Mouse (Mus musculus): ENCODE measurements at regions not wholly inside any gene's neighbourhood (a gene's known extent, or its start where the extent isn't known, plus 50 kb on each side); places are given as distances from the start of the nearest gene placed in this dataset.

- 87% methylated on average over 10 of the region's 10 CpGs for WGBS
- no peaks in the 10 kb centered on the region for H3K36me3 ChIP-seq (ENCODE audit: control insufficient read depth, insufficient read depth, low read length)
- no peaks in the 10 kb centered on the region for H3K27me3 ChIP-seq (ENCODE audit: control insufficient read depth, insufficient read depth, low read length)
Measured at GRCm38 (mm10) chr13:31503191-31503590, 52.7 kb upstream of the Foxq1 start.

GRCm38 (mm10) chr13:31503832-31504231, 52.1 kb upstream of the Foxq1 start:
- Histone ChIP-seq H3K27me3 (ENCODE audit: control insufficient read depth, insufficient read depth, low read length) (no peaks in the 10 kb centered on the region), H3K9me3 (ENCODE audit: control insufficient read depth, low read length) (no peaks in the 10 kb centered on the region), H3K4me3 (ENCODE audit: low read length) (no peak overlapping the region), H3K36me3 (ENCODE audit: control insufficient read depth, insufficient read depth, low read length) (no peaks in the 10 kb centered on the region), H3K9ac (ENCODE audit: low read depth, low read length) (no peak overlapping the region), H3K4me2 (replicated peaks; ENCODE audit: low read depth, low read length) (no peak overlapping the region), H3K4me1 (ENCODE audit: control insufficient read depth, insufficient read depth, low read length) (no peaks in the 10 kb centered on the region), H3K27ac (ENCODE audit: low read depth, low read length) (no peak overlapping the region)
- ATAC-seq (ENCODE audit: low FRiP score, low TSS enrichment), result no peak
- WGBS, result 85% methylated on average over 11 of the region's 11 CpGs

More at GRCm38 (mm10) chr13:31503191-31503590, 52.7 kb upstream of the Foxq1 start:
- Histone ChIP-seq H3K4me1 (ENCODE audit: control insufficient read depth, insufficient read depth, low read length) (no peaks in the 10 kb centered on the region), H3K27ac (ENCODE audit: low read depth, low read length) (no peak overlapping the region), H3K4me2 (replicated peaks; ENCODE audit: low read depth, low read length) (no peak overlapping the region), H3K4me3 (ENCODE audit: low read length) (no peak overlapping the region), H3K9me3 (ENCODE audit: control insufficient read depth, low read length) (no peaks in the 10 kb centered on the region), H3K9ac (ENCODE audit: low read depth, low read length) (no peak overlapping the region)
- ATAC-seq (ENCODE audit: low FRiP score, low TSS enrichment), result no peak

- H3K9ac ChIP-seq (ENCODE audit: low read depth, low read length), result no peak overlapping the region
- no peaks in the 10 kb centered on the region for H3K36me3 ChIP-seq (ENCODE audit: control insufficient read depth, insufficient read depth, low read length)
- WGBS, result 90% methylated on average over 6 of the region's 7 CpGs
- H3K4me3 ChIP-seq (ENCODE audit: low read length), result no peak overlapping the region
- ATAC-seq (ENCODE audit: low FRiP score, low TSS enrichment), result no peak
- no peak overlapping the region for H3K27ac ChIP-seq (ENCODE audit: low read depth, low read length)
- H3K9me3 ChIP-seq (ENCODE audit: control insufficient read depth, low read length), result no peaks in the 10 kb centered on the region
- no peak overlapping the region for H3K4me2 ChIP-seq (replicated peaks; ENCODE audit: low read depth, low read length)
- no peaks in the 10 kb centered on the region for H3K4me1 ChIP-seq (ENCODE audit: control insufficient read depth, insufficient read depth, low read length)
- no peaks in the 10 kb centered on the region for H3K27me3 ChIP-seq (ENCODE audit: control insufficient read depth, insufficient read depth, low read length)
Measured at GRCm38 (mm10) chr13:31504316-31504715, 51.6 kb upstream of the Foxq1 start.

- H3K36me3 ChIP-seq (ENCODE audit: control insufficient read depth, insufficient read depth, low read length), result no peaks in the 10 kb centered on the region
- 92% methylated on average over 10 of the region's 10 CpGs for WGBS
- no peak overlapping the region for H3K27ac ChIP-seq (ENCODE audit: low read depth, low read length)
- H3K4me1 ChIP-seq (ENCODE audit: control insufficient read depth, insufficient read depth, low read length), result no peaks in the 10 kb centered on the region
- H3K4me3 ChIP-seq (ENCODE audit: low read length), result no peak overlapping the region
- no peak for ATAC-seq (ENCODE audit: low FRiP score, low TSS enrichment)
- H3K9ac ChIP-seq (ENCODE audit: low read depth, low read length), result no peak overlapping the region
- no peaks in the 10 kb centered on the region for H3K9me3 ChIP-seq (ENCODE audit: control insufficient read depth, low read length)
- H3K27me3 ChIP-seq (ENCODE audit: control insufficient read depth, insufficient read depth, low read length), result no peaks in the 10 kb centered on the region
- no peak overlapping the region for H3K4me2 ChIP-seq (replicated peaks; ENCODE audit: low read depth, low read length)
Measured at GRCm38 (mm10) chr13:31505386-31505785, 50.5 kb upstream of the Foxq1 start.
